Comparison of ENCODE assay signal across 20 mouse cellular contexts in the genomic region with DNA sequence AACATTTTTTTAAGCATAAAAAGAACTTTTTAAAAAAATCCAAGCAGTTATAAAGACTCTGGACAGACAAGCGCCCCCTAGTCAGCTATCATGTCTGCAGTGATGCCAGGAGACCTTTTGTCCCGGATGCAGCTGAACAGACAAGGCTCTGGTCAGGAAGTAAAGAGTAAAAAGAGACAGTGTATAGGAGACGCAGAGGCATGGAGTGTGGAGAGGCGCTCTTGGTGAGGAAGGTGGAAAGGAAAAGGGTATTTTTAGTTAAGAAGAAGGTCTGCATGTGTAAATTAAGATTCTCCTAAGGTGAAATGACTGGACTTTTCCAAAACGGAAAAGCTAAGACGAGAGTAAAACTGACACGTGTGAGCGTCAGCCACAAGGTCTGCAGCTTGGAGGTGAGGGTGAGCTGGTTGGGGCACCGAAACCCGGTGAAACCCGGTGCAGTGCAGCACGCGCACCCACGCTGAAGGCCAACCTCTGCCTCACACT. TPM values are rescaled to one million over a fixed set of nuclear protein-coding genes. Genes with fewer than 3 reads are reported as not detected.
DNase-seq lines count a peak whose midpoint lies in the region; TF ChIP-seq lines count a peak whose summit lies in the region.
"Had no signal": no experiment of that assay in that cellular context is flagged by ENCODE, and none has a peak within 500 bp of the region (broad histone marks: within the 10 kb centered on the region; RNA-seq: fewer than 3 reads in every experiment).

No protein-coding gene starts in this region.

- H3K79me2 ChIP-seq in heart, adult 2 months (replicated peaks; ENCODE audit: control insufficient read depth, insufficient read depth, low read length), result peaks cover 5% of the 10 kb centered on the region

- H3K4me1 ChIP-seq in heart, adult 2 months (ENCODE audit: control insufficient read depth, insufficient read depth, low read length), result peaks cover 2% of the 10 kb centered on the region; the same call in 1 of the 2 replicates
- H3K4me1 ChIP-seq: embryonic facial prominence, embryonic 12.5 days; limb, embryonic 10.5 days had no signal

- H3K36me3 ChIP-seq in heart, adult 2 months (ENCODE audit: control insufficient read depth, insufficient read depth, low read length), result no peaks in the 10 kb centered on the region

- peak in 1 of 2 experiments; percentile 19 for DNase-seq in heart, adult 2 months
- no peak for DNase-seq in heart, adult 8-10 months (ENCODE audit: low spot score)
- peak; percentile 45 to 55 for DNase-seq in kidney, postnatal 25 days
- no peak for DNase-seq in kidney, adult 9 months
- DNase-seq in thymus, postnatal 10 days (ENCODE audit: low spot score in 2 of 2), result peak; percentile 39 to 51
- DNase-seq in thymus, postnatal 0 days (ENCODE audit: low spot score), result no peak
- no peak for DNase-seq in urinary bladder, postnatal 10 days (ENCODE audit: low spot score)
- no peak for DNase-seq in B cell, adult 2 months
- DNase-seq: cerebellum, postnatal 25 days; right cerebral cortex, postnatal 14 days had no signal

- TF ChIP-seq POLR2A in heart, adult 2 months (IDR thresholded peaks at IDR 0.05; ENCODE audit: insufficient read depth, low read depth, low read length), result no peak

- H3K9ac ChIP-seq in heart, adult 2 months (ENCODE audit: low read depth, low read length), result no peak overlapping the region
- H3K9ac ChIP-seq: embryonic facial prominence, embryonic 12.5 days; heart, embryonic 12.5 days; liver, embryonic 15.5 days had no signal

- intact Hi-C loops in heart, adult 2 months (cut with DNase I), result no loop called here

- 53% methylated on average over 14 of the region's 14 CpGs for WGBS in heart, adult 2 months

- no peak for TF ChIP-seq EP300 in heart, adult 2 months (IDR thresholded peaks at IDR 0.05; ENCODE audit: insufficient read depth, low read depth, low read length)

- TF ChIP-seq CTCF in heart, adult 2 months (IDR thresholded peaks at IDR 0.05), result peak; percentile 51

- H3K4me3 ChIP-seq in heart, adult 2 months, result no peak overlapping the region
- H3K4me3 ChIP-seq: embryonic facial prominence, embryonic 12.5 days; heart, embryonic 12.5 days; limb, embryonic 10.5 days; liver, embryonic 15.5 days; myocyte had no signal

- H3K27ac ChIP-seq in heart, adult 2 months, result 0 out of 2 replicates have a peak overlapping the region, but pooled peaks have one; percentile 15
- H3K27ac ChIP-seq: embryonic facial prominence, embryonic 12.5 days; limb, embryonic 10.5 days; liver, embryonic 15.5 days had no signal

- H3K27me3 ChIP-seq in heart, adult 2 months (ENCODE audit: control insufficient read depth, insufficient read depth, low read length), result no peaks in the 10 kb centered on the region
- H3K27me3 ChIP-seq: embryonic facial prominence, embryonic 12.5 days; heart, embryonic 12.5 days; liver, embryonic 15.5 days had no signal

RNA-seq across cellular contexts. Expression of a gene that starts 6.0 kb away (rescaled TPM):
- not detected for total RNA-seq in heart, adult 2 months (2021)
- 2.1 and 3.2 TPM in 2 replicates for polyA plus RNA-seq in heart, adult 2 months (2012; rRNA removed)
- under 1 TPM in 1 of 4 experiments, not detected in 3; 0.72 TPM for total RNA-seq in heart, adult 8-10 months (2022)
- polyA plus RNA-seq in thymus, postnatal 0 days (2015; fragmentation: Nextera tagmentation; extraction: Ambion mirVana), result 0.26 and 0.69 TPM in 2 replicates
- total RNA-seq: adrenal gland, adult 18-20 months; layer of hippocampus, postnatal 14 days; megakaryocyte progenitor cell, adult 5-6 weeks had no signal
- polyA plus RNA-seq: C2C12; embryonic facial prominence, embryonic 12.5 days; forebrain, embryonic 11.5 days; heart, embryonic 12.5 days had no signal

RNA-seq across cellular contexts. Expression of a gene that starts 6.9 kb away (rescaled TPM):
- total RNA-seq in heart, adult 2 months (2021), result 1 to 10 TPM; 3.0 to 3.2 TPM
- 6.4 and 10.1 TPM in 2 replicates for polyA plus RNA-seq in heart, adult 2 months (2012; rRNA removed)
- 1 to 10 TPM; 1.7 to 3.6 (median 1.9) TPM for total RNA-seq in heart, adult 8-10 months (2022)
- 1.3 and 1.8 TPM in 2 replicates for polyA plus RNA-seq in thymus, postnatal 0 days (2015; fragmentation: Nextera tagmentation; extraction: Ambion mirVana)

RNA-seq across cellular contexts. Expression of a gene that starts 9.0 kb away (rescaled TPM):
- total RNA-seq in heart, adult 2 months (2021), result 1 to 10 TPM; 6.5 to 8.2 TPM
- 3.9 and 5.0 TPM in 2 replicates for polyA plus RNA-seq in heart, adult 2 months (2012; rRNA removed)
- 1 to 10 TPM; 8.2 to 9.4 (median 8.5) TPM for total RNA-seq in heart, adult 8-10 months (2022)
- 14.0 and 16.8 TPM in 2 replicates for polyA plus RNA-seq in thymus, postnatal 0 days (2015; fragmentation: Nextera tagmentation; extraction: Ambion mirVana)

RNA-seq across cellular contexts. Expression of a gene that starts 14.9 kb away (rescaled TPM):
- 10 to 100 TPM; 82.3 to 83.4 TPM for total RNA-seq in heart, adult 2 months (2021)
- 148 and 178 TPM in 2 replicates for polyA plus RNA-seq in heart, adult 2 months (2012; rRNA removed)
- 10 to 100 TPM; 76.7 to 92.1 (median 86.6) TPM for total RNA-seq in heart, adult 8-10 months (2022)
- 423 and 446 TPM in 2 replicates for polyA plus RNA-seq in thymus, postnatal 0 days (2015; fragmentation: Nextera tagmentation; extraction: Ambion mirVana)

RNA-seq across cellular contexts. Expression of a gene that starts 21.5 kb away (rescaled TPM):
- total RNA-seq in heart, adult 2 months (2021), result under 1 TPM in 1 of 2 experiments, not detected in 1; 0.23 TPM
- polyA plus RNA-seq in heart, adult 2 months (2012; rRNA removed), result 0.12 TPM in 1 of 2 replicates, not detected in the other
- under 1 TPM in 1 of 4 experiments, not detected in 3; 0.44 TPM for total RNA-seq in heart, adult 8-10 months (2022)
- polyA plus RNA-seq in thymus, postnatal 0 days (2015; fragmentation: Nextera tagmentation; extraction: Ambion mirVana), result 4.4 and 4.7 TPM in 2 replicates
- total RNA-seq: adrenal gland, adult 18-20 months; megakaryocyte progenitor cell, adult 5-6 weeks had no signal
- polyA plus RNA-seq: forebrain, embryonic 11.5 days; heart, embryonic 12.5 days; limb, embryonic 10.5 days had no signal

Comparison
In these comparisons a context has a peak if more than half of its experiments do, and no peak if none do; other contexts are left out.
1. DNase-seq: peak in kidney, postnatal 25 days (2 of 2) and thymus, postnatal 10 days (2 of 2); none in heart, adult 8-10 months (single experiment), kidney, adult 9 months (single experiment), thymus, postnatal 0 days (single experiment), urinary bladder, postnatal 10 days (single experiment) and B cell, adult 2 months (0 of 2).